Mouse (Mus musculus): ENCODE measurements at regions not wholly inside any gene's neighbourhood (a gene's known extent, or its start where the extent isn't known, plus 50 kb on each side); places are given as distances from the start of the nearest gene placed in this dataset.
"Not testable (repeated sequence)": the region's sequence is repeated elsewhere in the genome, so short reads cannot be mapped to it uniquely, and the experiment has no call there.

DNA sequence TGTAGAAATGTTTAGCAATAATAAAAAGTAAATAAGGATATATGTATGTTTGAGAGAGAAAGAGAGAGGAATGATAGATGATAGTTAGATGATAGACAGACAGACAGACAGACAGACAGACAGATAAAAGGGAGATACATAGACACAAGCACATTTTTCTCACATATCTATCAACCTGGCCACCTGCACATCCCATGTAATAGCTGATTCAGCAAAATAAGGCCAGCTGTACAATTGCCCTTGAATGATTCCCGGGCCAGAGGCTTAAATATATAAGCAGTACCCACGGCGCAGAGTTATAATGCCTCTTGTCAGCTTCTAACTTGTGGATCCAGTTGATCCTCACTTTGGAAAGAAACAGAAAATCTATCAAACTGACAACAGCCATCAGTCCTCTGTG lies 178.5 kb downstream of the Tmem114 start:
- no peak for DNase-seq

DNA sequence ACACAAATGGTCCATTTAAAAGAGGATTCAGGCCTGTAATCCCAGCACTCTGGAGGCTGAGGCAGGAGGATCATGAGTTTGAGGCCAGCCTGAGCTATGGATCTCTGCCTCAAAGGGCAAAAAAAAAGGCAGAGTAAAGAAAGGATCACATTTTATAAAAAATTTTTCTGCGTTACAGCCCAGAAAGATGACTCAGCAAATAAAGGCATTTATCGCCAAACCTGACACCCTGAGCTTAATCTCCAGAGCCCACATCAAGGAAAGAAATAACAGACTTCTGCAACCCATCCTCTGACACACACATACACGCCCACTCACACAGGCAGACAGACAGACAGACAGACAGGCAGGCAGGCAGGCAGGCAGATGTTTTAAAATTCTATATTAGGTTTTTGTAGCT lies 179.3 kb downstream of the Tmem114 start:
- DNase-seq = no peak

DNA sequence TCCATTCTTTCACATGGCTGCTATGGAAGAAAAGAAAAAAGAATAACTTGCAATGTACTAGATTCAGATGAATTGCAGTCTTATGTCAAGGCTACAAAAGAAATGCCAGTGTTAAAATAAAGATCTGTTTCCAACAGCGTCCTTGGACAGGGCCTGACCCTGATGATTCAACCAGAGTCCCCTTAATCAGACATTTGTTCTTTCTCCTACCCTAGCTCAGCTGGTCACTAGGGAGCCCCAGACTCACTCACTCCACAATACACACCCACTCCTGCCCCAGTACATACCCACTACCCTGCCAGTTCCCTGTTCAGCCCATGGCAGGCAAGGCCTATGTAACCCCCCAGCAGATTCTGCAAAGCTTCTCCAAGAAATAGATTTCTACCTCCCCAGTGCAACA lies 190.6 kb downstream of the Tmem114 start:
- no peak for DNase-seq

DNA sequence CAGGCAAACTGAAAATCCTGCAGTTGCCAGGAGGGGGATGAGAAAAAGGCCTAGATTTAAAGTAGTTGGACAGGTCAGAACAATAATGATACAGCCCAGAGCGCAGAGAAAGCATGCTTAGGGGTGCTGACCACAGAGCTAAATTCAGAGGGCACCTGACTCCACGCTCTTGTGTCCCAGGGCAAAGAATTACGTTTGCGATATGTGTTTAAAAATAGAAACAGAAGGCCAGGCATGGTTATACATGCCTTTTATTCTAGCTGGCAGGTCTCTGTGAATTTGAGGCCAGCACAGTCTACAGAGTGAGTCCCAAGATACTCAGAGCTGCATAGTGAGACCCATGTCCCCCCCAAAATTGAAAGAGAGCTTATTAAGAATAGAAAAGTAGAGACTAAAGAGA lies 192.9 kb downstream of the Tmem114 start:
- DNase-seq = no peak

DNA sequence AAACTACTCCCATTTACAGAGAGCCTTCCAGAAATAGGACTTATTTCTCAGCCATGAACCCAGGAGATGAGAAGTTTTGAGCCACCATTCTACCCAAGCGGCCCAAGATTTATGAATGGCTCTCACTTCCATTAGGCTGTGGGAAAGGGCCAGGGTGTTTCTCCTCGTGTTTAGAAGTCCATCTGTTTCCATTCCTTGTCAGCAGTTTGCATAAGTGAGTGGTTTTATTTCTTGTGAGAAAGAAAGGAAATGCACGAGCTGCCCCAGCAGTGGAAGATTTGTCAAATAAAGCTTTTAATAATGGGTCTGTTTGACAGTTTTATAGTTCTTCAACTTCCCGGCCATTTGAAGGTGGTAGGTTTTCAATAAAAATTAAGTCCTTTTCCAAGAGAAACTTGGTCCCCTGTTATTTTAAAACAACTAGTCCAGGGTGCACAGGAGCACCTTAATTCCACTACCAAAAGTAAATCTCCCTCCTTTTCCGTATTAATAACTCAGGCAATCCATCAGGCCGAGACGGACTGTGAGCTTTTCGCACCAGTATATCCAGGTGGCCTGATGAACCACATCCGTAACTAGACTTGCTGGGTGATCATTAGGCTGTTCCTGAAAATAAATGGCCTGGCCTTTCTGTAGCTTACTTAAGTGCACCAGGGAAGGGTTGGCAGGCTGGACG lies 201.2 kb downstream of the Tmem114 start:
- no peak for DNase-seq

DNA sequence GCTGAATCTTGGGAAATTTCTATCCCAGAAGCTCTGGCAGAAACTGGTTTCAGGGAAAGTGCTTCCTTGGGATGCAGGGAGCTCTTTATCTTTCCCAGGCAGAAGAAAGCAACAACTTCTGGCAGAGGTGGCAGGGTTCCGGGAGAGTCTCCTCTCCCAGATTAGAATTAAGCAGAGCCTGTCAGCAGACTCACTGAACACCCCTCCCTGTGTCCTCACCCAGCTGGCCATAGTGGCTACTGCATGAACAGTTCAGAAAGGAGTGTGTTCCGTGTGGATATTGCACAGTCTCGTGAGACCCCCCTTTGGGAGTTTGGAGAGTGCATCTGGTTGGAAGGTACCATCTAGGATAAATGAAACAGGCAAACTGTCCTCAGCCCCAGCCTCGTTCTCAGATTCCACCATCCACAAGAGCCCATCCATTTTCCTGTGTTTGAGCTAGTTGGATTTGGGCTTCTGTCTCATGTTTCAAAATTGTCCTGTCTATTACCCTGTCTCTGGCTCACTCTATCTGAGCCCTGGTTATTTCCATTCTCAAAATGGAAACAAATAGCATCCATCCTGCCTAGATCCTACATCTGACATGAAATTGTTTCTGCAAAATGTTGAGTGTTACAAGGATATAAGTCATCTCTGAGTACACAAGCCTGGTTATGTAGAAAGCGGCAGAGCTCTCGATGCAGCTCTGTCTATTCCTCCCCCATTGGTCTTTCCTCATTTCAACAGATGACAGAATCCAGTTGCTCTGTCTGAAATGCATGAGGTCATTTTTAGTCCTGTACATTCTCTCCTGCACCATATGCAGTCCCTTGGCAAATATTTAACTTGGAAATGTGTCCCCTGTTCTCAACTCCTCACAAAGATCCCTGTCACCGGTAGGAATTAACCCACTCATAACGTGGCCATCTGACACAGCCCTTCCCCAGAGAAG lies 216.4 kb downstream of the Tmem114 start:
- peak; percentile 10 for DNase-seq

DNA sequence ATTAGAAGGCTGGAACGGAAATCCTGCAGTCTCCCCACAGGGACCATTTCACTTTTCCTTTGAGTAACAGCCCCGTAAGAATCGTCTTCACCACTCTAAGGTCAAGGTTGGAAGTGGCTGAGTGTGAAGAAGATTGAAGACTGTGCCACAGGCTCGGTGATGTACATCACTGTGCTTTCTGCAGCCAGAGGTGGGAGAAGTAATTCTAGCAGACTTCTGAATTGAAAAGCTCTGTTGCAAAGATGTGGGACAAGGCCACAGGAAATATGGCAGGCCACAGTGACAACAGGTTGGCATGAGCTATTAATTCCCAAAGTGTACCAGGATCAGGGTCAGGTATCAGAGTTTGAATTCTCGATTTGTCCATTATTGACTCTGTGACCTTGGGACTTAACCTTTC lies 219.9 kb downstream of the Tmem114 start:
- no peak for DNase-seq

DNA sequence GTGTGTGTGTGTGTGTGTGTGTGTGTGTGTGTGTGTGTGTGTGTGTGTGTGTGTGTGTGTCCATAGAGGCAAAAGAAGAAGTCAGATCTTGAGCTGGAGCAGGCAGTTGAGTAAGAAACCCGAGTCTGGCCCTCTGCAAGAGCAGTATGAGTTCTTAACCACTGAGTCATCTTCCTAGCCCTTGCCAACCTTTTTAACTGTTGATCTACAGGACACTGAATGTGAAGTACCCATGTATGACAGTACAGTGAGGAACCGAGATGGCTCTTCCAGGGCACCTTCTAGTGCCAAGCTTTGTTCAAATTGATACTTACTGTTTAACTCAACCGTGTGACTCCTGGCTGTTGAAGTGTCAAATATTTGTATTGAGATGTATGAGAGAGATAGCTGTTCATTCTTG lies 223.6 kb downstream of the Tmem114 start:
- DNase-seq = no peak

DNA sequence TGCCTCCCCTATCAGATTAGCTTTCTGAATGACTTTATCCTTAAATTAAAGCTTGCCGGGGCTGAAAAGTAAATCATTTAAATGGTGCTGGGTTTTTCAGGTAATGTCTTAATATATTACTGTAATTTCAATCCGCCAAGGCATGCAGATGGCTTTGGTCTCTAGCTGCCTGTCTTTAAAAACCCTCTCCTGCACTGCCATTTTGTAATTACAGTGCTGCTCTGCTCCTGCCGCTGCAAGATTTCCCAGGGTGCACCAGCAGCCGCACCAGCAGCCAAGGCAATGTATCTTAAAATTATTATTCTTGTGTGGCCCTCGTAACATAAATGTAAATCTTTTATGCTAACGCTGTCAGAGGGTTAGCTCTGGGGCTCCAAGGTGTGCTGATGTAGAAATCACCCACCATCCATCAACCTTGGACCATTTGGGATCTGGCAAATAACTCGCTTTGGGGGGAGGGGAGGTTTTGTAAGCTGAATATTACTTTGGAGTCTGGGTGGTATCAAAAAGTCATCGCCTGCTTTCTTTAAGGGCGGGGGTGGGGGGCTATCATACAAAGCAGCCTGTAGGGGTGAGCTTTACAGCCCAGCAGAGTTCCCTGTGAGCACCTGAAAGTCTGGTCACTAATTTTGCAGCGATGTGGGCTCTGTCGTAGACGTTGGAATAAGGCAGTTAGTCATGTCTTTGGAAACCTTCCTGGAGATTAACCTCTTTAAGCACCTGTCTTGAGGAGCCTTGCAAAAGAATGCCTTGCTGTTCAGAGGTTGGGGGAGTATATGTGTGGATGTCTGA lies 226.0 kb downstream of the Tmem114 start:
- no peak for DNase-seq

DNA sequence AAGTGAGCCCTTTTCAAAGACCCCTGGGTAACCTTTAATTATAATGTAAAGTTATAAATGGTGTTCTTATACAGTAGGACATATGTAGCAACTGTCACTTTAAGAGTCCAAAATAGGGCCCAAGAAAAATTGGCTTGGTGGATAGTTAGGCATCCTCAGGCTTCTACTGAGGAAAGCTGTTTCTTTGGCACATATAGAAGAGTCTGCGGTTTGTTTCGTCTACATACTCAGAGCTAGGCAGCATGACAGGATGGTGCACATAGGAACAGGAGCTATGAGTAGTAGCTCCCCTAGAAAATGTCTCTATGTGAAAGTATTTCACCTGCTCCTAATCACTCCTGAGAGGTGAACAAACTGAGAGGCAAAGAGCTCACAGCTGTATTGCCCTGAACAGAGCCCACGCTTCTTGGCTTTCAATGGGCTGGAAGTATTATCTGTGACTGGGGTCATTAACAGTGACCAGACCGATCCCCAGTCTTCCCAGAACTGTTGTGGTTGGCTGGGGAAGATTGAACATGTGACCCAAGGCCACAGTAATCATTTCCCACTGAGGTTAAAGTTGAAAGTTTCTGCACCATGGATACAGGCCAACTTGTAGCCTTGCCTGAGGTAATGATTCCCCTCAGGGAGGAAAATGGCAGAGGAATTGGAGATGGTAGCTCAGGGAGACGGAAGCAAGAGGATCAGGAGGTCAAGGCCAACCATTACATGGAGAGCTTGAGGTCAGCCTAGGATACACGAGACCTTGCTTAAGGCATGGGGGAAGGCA lies 235.3 kb downstream of the Tmem114 start:
- DNase-seq = no peak

DNA sequence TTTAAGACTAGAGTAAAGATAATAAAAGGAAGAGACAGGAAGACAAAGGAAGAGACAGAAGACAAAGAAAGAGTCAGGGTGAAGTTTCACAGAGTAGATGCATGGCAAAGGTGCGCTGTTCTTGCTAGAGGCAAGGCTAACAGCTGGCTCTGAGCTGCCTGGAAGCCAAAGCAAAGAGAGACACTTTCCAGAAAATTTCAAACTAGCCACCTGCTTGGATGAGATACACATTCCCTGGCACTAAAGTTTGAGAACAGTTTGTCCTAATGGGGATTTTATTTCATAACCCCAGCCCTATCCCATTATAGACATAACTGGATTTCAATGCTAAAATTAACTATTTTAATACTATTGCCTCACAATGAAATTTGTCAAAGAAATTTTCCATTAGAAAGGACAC lies 235.9 kb downstream of the Tmem114 start:
- no peak for DNase-seq

DNA sequence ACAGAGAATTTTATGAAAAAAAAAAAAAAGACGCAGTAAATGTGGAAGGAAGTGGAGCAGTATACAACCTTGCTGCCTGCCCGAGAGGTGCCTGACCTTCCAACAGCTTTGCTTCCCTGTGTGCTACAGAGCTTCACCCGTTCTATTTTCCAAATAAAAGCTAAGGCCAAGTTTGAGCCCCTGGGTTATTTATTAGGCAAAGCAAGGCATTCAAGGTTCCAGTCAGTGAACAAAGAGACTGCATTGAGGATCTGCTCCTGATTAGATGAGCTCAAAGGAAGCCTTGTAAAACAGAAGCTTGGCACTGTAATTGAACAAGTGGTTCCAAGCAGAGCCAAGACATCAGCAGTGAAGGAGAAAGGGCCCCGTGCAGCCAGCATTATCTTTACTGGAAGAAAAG lies 236.4 kb downstream of the Tmem114 start:
- no peak for DNase-seq

DNA sequence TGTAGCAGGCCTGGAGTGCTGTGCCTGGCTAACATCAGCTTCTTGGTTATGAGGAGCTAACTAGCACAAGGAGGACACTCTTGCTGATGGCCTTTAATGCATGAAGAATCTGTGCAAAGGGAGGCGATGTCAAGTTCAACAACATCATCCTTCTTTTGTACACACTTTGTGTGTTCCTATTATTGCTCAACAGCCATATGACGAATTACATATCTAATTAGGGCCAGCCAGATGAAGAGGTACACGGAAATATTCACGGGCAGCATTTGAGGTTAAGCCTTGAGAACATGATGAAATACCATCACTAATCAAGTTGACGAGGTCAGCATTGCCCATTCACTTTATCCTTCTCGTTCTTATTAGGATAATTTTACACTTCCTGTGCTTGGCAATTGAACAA lies 240.2 kb downstream of the Tmem114 start:
- DNase-seq = no peak

DNA sequence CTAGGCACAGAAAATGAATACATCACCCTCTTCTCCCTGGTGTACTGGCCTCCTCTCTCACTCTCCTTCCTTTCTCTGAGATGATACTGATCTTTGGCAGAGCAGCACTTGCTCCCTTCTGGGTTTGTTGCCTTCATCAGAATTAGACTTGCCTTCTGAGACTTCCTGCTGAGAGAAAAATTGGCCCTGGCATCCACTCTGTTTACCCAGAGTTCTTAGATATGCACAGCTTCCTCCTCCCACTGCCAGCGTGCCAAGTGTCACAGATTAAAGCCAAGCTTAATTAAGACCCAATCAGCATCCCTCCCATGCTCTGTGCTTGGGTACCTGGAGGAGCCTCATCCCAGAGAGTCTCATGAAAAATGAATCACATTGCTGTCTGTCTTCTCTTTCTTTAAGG lies 246.0 kb downstream of the Tmem114 start:
- no peak for DNase-seq

DNA sequence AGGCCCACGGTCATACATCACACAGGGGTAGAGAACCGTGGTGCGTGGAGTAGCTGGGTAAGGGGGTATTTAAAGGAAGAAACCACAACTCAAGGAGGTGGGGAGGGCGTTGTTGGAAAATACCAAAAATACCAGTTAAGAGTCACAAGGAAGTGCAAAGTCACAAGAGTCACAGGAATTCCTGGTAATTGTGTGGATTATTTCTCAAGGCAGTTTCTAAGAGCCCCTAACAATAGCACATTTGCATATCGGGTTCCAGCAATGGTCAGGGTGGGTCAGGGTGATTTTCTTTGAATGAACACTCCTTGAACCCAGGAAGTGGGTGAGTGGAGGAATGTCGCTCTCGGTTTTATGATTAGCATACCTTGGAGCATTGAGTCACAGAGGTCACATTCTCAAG lies 247.7 kb downstream of the Tmem114 start:
- not testable (repeated sequence) for DNase-seq

DNA sequence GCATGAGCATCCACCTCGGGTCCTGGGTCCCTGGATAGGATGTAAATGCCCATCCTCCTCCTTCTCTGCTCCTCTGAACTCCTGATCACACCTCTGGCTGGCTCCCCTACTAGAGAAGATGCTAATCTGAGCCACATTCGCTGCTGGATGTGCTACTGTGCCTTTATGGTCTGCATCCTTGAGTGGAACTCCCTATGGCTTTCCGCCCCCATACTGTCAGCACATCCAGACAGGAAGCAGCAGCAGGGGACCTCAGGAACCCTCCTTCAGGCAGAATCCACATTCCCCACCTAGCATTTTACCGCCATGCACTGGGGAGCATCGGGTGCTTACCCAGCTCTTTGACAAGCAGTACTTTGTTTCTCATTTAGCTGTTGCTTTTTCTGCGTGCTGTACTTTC lies 248.8 kb downstream of the Tmem114 start:
- no peak for DNase-seq

Data from lung, postnatal 10 days (tissue).